Mouse (Mus musculus) myocyte (in vitro differentiated cells): ENCODE results near the gene Hmgcl. TPM values are rescaled to one million over a fixed set of nuclear protein-coding genes. Genes with fewer than 3 reads are reported as not detected.
"Not testable (repeated sequence)": the region's sequence is repeated elsewhere in the genome, so short reads cannot be mapped to it uniquely, and the experiment has no call there.

ENCODE experiments used
- H3K27me3 ChIP-seq: one replicate; pipeline ENCODE4 v1.6.1; 2011; ENCODE audit not compliant: control insufficient read depth, insufficient read depth, insufficient read length
- H3K36me3 ChIP-seq: one replicate; pipeline ENCODE4 v1.6.1; 2011; ENCODE audit not compliant: control insufficient read depth, insufficient read depth
- H3K4me2 ChIP-seq: one replicate; pipeline ENCODE4 v1.6.1; 2011; ENCODE audit warnings: low read depth, control low read depth
- H3K4me3 ChIP-seq: one replicate; pipeline ENCODE4 v1.5.1; 2011; ENCODE audit warnings: mild to moderate bottlenecking, control low read depth, moderate library complexity
- H3K79me2 ChIP-seq: one replicate; pipeline ENCODE4 v1.6.1; 2011; ENCODE audit not compliant: control insufficient read depth, insufficient read depth
- H3ac ChIP-seq: one replicate; pipeline ENCODE4 v1.6.1; 2011; ENCODE audit not compliant: control insufficient read depth, insufficient read length
- CEBPB ChIP-seq: IDR thresholded peaks from 2 replicates; pipeline ENCODE4 v1.6.1; 2011; ENCODE audit warnings: mild to moderate bottlenecking, moderate library complexity; ENCODE audit not compliant: poor library complexity, insufficient read depth, severe bottlenecking
- E2F4 ChIP-seq: IDR thresholded peaks from one replicate; pipeline ENCODE4 v1.6.1; 2011; ENCODE audit warnings: mild to moderate bottlenecking, control low read depth, moderate library complexity; ENCODE audit not compliant: insufficient read depth
- MAX ChIP-seq: IDR thresholded peaks from one replicate; pipeline ENCODE4 v1.6.1; 2011; ENCODE audit warnings: low read depth, mild to moderate bottlenecking, control low read depth
- MYOD1 ChIP-seq, 3 experiments: IDR thresholded peaks; one replicate each; pipeline ENCODE4 v1.6.1; 2011; ENCODE audit warnings: control low read depth in 2 of 3, low read depth in 2 of 3, mild to moderate bottlenecking in 2 of 3, moderate library complexity in 1 of 3; ENCODE audit not compliant: insufficient read length in 2 of 3, control insufficient read depth in 1 of 3
- MYOG ChIP-seq, 3 experiments: IDR thresholded peaks; one replicate each; pipeline ENCODE4 v1.6.1; 2011; ENCODE audit warnings: control low read depth in 2 of 3, low read depth in 2 of 3, mild to moderate bottlenecking in 2 of 3; ENCODE audit not compliant: insufficient read length in 2 of 3, control insufficient read depth in 1 of 3, insufficient read depth in 1 of 3
- POLR2A ChIP-seq: IDR thresholded peaks from one replicate; pipeline ENCODE4 v1.6.1; 2011; ENCODE audit warnings: low read depth, mild to moderate bottlenecking, control low read depth, moderate library complexity; ENCODE audit not compliant: insufficient read length
- POLR2AphosphoS2 ChIP-seq: IDR thresholded peaks from one replicate; pipeline ENCODE4 v1.6.1; 2011; ENCODE audit warnings: low read depth, control low read depth; ENCODE audit not compliant: insufficient read length
- REST ChIP-seq: IDR thresholded peaks from one replicate; pipeline ENCODE4 v1.6.1; 2011; ENCODE audit warnings: mild to moderate bottlenecking, control low read depth, moderate library complexity; ENCODE audit not compliant: insufficient read depth, insufficient read length
- SRF ChIP-seq: IDR thresholded peaks from one replicate; pipeline ENCODE4 v1.6.1; 2011; ENCODE audit warnings: low read depth; ENCODE audit not compliant: control insufficient read depth, insufficient read length
- TCF12 ChIP-seq: IDR thresholded peaks from one replicate; pipeline ENCODE4 v1.6.1; 2011; ENCODE audit warnings: mild to moderate bottlenecking, control low read depth; ENCODE audit not compliant: poor library complexity, insufficient read depth, severe bottlenecking
- TCF3 ChIP-seq: IDR thresholded peaks from one replicate; pipeline ENCODE4 v1.6.1; 2011; ENCODE audit warnings: low read depth, control low read depth; ENCODE audit not compliant: insufficient read length
- USF1 ChIP-seq: IDR thresholded peaks from one replicate; pipeline ENCODE4 v1.6.1; 2011; ENCODE audit warnings: low read depth, mild to moderate bottlenecking, control low read depth, moderate library complexity
- polyA plus RNA-seq: library from polyadenylated mRNA; unstranded; fragments of >200 nt; fragmentation: generic; extraction: Trizol; gene quantifications from one replicate; pipeline ENCODE4 v1.2.1, GENCODE M21; 2012; ENCODE audit warnings: missing spikeins

Hmgcl gene
- polyA plus RNA-seq, 1 experiment, result 44.1 TPM

- peaks cover 5% of the 10 kb centered on the region for H3K36me3 ChIP-seq
- H3K79me2 ChIP-seq, result no peaks in the 10 kb centered on the region
- no peak overlapping the region for H3K4me3 ChIP-seq
- no peak for TF ChIP-seq USF1
- TF ChIP-seq POLR2AphosphoS2, result no peak
- TF ChIP-seq TCF12, result no peak
- TF ChIP-seq REST, result no peak
- H3K27me3 ChIP-seq, result no peaks in the 10 kb centered on the region
- H3K4me2 ChIP-seq, result no peak overlapping the region
- H3ac ChIP-seq, result no peak overlapping the region
Measured at GRCm38 (mm10) chr4:135938858-135939257, 7.4 kb upstream of the Hmgcl start.

GRCm38 (mm10) chr4:135941026-135941425 lies 5.2 kb upstream of the Hmgcl start:
- not testable (repeated sequence) for H3K36me3 ChIP-seq, H3ac ChIP-seq, H3K4me3 ChIP-seq, H3K27me3 ChIP-seq, H3K4me2 ChIP-seq, H3K79me2 ChIP-seq

GRCm38 (mm10) chr4:135942193-135942592 lies 4.1 kb upstream of the Hmgcl start:
- no peaks in the 10 kb centered on the region for H3K27me3 ChIP-seq
- no peak for TF ChIP-seq REST
- TF ChIP-seq USF1, result no peak
- no peak for TF ChIP-seq TCF12
- no peak for TF ChIP-seq CEBPB
- no peak for TF ChIP-seq MYOG (IDR thresholded peaks at IDR 0.05; ENCODE audit: control insufficient read depth in 1 of 3, insufficient read depth in 1 of 3, insufficient read length in 2 of 3, low read depth in 2 of 3)
- TF ChIP-seq MAX, result no peak
- TF ChIP-seq MYOD1 (IDR thresholded peaks at IDR 0.05; ENCODE audit: control insufficient read depth in 1 of 3, insufficient read length in 2 of 3, low read depth in 2 of 3), result no peak
- TF ChIP-seq SRF, result no peak
- no peak for TF ChIP-seq POLR2AphosphoS2
- TF ChIP-seq TCF3, result no peak
- TF ChIP-seq POLR2A, result no peak
- no peak for TF ChIP-seq E2F4
- no peaks in the 10 kb centered on the region for H3K36me3 ChIP-seq
- no peak overlapping the region for H3ac ChIP-seq
- H3K4me2 ChIP-seq, result no peak overlapping the region
- peaks cover 8% of the 10 kb centered on the region for H3K79me2 ChIP-seq
- H3K4me3 ChIP-seq, result no peak overlapping the region

GRCm38 (mm10) chr4:135943389-135943788 lies 2.9 kb upstream of the Hmgcl start:
- Histone ChIP-seq H3K79me2 (peaks cover 18% of the 10 kb centered on the region), H3ac (no peak overlapping the region), H3K4me2 (no peak overlapping the region), H3K27me3 (no peaks in the 10 kb centered on the region), H3K4me3 (no peak overlapping the region), H3K36me3 (no peaks in the 10 kb centered on the region)
- TF ChIP-seq POLR2AphosphoS2 (no peak), USF1 (no peak)

- Histone ChIP-seq H3K36me3 (no peaks in the 10 kb centered on the region), H3K4me3 (peak overlapping the region; percentile 91), H3ac (no peak overlapping the region), H3K27me3 (no peaks in the 10 kb centered on the region), H3K79me2 (peaks cover 18% of the 10 kb centered on the region), H3K4me2 (peak overlapping the region; percentile 82)
- TF ChIP-seq CEBPB (no peak), SRF (no peak), POLR2A (no peak)
Measured at GRCm38 (mm10) chr4:135945706-135946105, 542 bp upstream of the Hmgcl start.

- TF ChIP-seq USF1 (no peak), TCF12 (no peak), MYOG (IDR thresholded peaks at IDR 0.05; ENCODE audit: control insufficient read depth in 1 of 3, insufficient read depth in 1 of 3, insufficient read length in 2 of 3, low read depth in 2 of 3) (no peak), E2F4 (no peak), CEBPB (no peak), TCF3 (no peak), SRF (no peak), POLR2A (no peak), MAX (no peak)
- Histone ChIP-seq H3K4me2 (peak overlapping the region; percentile 71), H3K27me3 (no peaks in the 10 kb centered on the region), H3ac (peak overlapping the region; percentile 6), H3K36me3 (no peaks in the 10 kb centered on the region), H3K79me2 (peaks cover 18% of the 10 kb centered on the region), H3K4me3 (peak overlapping the region; percentile 91)
Measured at GRCm38 (mm10) chr4:135946659-135947301, 532 bp downstream of the Hmgcl start.
